Mouse (Mus musculus) adipose tissue, adult 10 weeks (tissue): ENCODE results near the gene Zswim1. TPM values are rescaled to one million over a fixed set of nuclear protein-coding genes. Genes with fewer than 3 reads are reported as not detected.

Experiments
- polyA plus RNA-seq: library from polyadenylated mRNA; stranded (reverse); fragments of 350-450 nt; fragmentation: Illumina TruSeq; extraction: RNeasy Lipid Tissue Mini Kit (QIAGEN cat#74804); gene quantifications from one replicate; pipeline ENCODE4 v1.2.3, GENCODE M21; 2014; ENCODE audit warnings: low read depth, low replicate concordance

Gene Zswim1
- polyA plus RNA-seq: 8.6 TPM

GRCm38 (mm10) chr2:164822636-164823165, at the start of gene Zswim1:
Gene Zswim1, plus strand, starts transcription at chr2:164822686.

GRCm38 (mm10) chr2:164779481-164780086, 42.9 kb upstream of the Zswim1 start, which contains the start of gene Tnnc2:
Gene Tnnc2, minus strand, starts transcription at chr2:164779967.

GRCm38 (mm10) chr2:164785481-164786387, 36.8 kb upstream of the Zswim1 start, which contains the start of gene Snx21:
Gene Snx21, plus strand, starts transcription at chr2:164785823.

GRCm38 (mm10) chr2:164804533-164805331, 17.8 kb upstream of the Zswim1 start, which contains the start of the genes Acot8 and Zswim3:
Gene Acot8, minus strand, starts transcription at chr2:164804882.
Gene Zswim3, plus strand, starts transcription at chr2:164805098.

GRCm38 (mm10) chr2:164828437-164828836, 6.0 kb downstream of the Zswim1 start, which contains the start of gene Spata25:
Gene Spata25, minus strand, starts transcription at chr2:164828537.

GRCm38 (mm10) chr2:164832748-164833301, 10.3 kb downstream of the Zswim1 start, which contains the start of gene Ctsa:
Gene Ctsa, plus strand, starts transcription at chr2:164832873.

GRCm38 (mm10) chr2:164833314-164833959, 11.0 kb downstream of the Zswim1 start, which contains the start of gene Neurl2:
Gene Neurl2, minus strand, starts transcription at chr2:164833456.

GRCm38 (mm10) chr2:164857101-164857821, 34.8 kb downstream of the Zswim1 start, which contains the start of gene Pltp:
Gene Pltp, minus strand, starts transcription at chr2:164857711.

Other genes with a start within 250 kb of the Zswim1 start
- 240 TPM for gene Spint3, start 249.2 kb upstream of the Zswim1 start, polyA plus RNA-seq
- gene Wfdc6a, start 237.2 kb upstream of the Zswim1 start, polyA plus RNA-seq: 118 TPM
- gene Eppin, start 229.1 kb upstream of the Zswim1 start, polyA plus RNA-seq: 285 TPM
- gene Wfdc6b, start 209.2 kb upstream of the Zswim1 start, polyA plus RNA-seq: 215 TPM
- 244 TPM for gene Wfdc8, start 209.1 kb upstream of the Zswim1 start, polyA plus RNA-seq
- gene Wfdc16, start 183.9 kb upstream of the Zswim1 start, polyA plus RNA-seq: 298 TPM
- 2,863 TPM for gene Wfdc10, start 166.6 kb upstream of the Zswim1 start, polyA plus RNA-seq
- gene Wfdc9, start 166.1 kb upstream of the Zswim1 start, polyA plus RNA-seq: 297 TPM
- 41.2 TPM for gene Wfdc11, start 148.6 kb upstream of the Zswim1 start, polyA plus RNA-seq
- 775 TPM for gene Wfdc13, start 137.6 kb upstream of the Zswim1 start, polyA plus RNA-seq
- 1,086 TPM for gene Spint4, start 124.2 kb upstream of the Zswim1 start, polyA plus RNA-seq
- 379 TPM for gene Spint5, start 107.4 kb upstream of the Zswim1 start, polyA plus RNA-seq
- 12.2 TPM for gene Wfdc3, start 76.8 kb upstream of the Zswim1 start, polyA plus RNA-seq
- 26.0 TPM for gene Dnttip1, start 76.7 kb upstream of the Zswim1 start, polyA plus RNA-seq
- 5.0 TPM for gene Ube2c, start 52.8 kb upstream of the Zswim1 start, polyA plus RNA-seq
- gene Tnnc2, start 42.7 kb upstream of the Zswim1 start, polyA plus RNA-seq: 1.0 TPM
- gene Snx21, start 36.9 kb upstream of the Zswim1 start, polyA plus RNA-seq: 18.3 TPM
- gene Acot8, start 17.8 kb upstream of the Zswim1 start, polyA plus RNA-seq: 19.6 TPM
- 4.2 TPM for gene Zswim3, start 17.6 kb upstream of the Zswim1 start, polyA plus RNA-seq
- gene Spata25, start 5.9 kb downstream of the Zswim1 start, polyA plus RNA-seq: 1.6 TPM
- gene Ctsa, start 10.2 kb downstream of the Zswim1 start, polyA plus RNA-seq: 142 TPM
- 3.0 TPM for gene Neurl2, start 10.8 kb downstream of the Zswim1 start, polyA plus RNA-seq
- gene Pltp, start 35.0 kb downstream of the Zswim1 start, polyA plus RNA-seq: 169 TPM
- 38.8 TPM for gene Pcif1, start 56.6 kb downstream of the Zswim1 start, polyA plus RNA-seq
- gene Zfp335, start 89.1 kb downstream of the Zswim1 start, polyA plus RNA-seq: 11.1 TPM
- 9.1 TPM for gene Mmp9, start 118.1 kb downstream of the Zswim1 start, polyA plus RNA-seq
- gene Slc12a5, start 138.1 kb downstream of the Zswim1 start, polyA plus RNA-seq: 1.6 TPM
- 23.6 TPM for gene Ncoa5, start 212.2 kb downstream of the Zswim1 start, polyA plus RNA-seq
- gene Cd40, start 232.9 kb downstream of the Zswim1 start, polyA plus RNA-seq: 2.2 TPM